Mouse (Mus musculus) kidney, adult 18-20 months (tissue): Measurements from ENCODE around the gene Fezf1.

Source experiments
- DNase-seq: peaks from one replicate; pipeline ENCODE4 v3.0.0; 2021

Gene Fezf1

GRCm38 (mm10) chr6:23246790-23247511 lies 1.2 kb downstream of the Fezf1 start:
- DNase-seq: no peak

DNA sequence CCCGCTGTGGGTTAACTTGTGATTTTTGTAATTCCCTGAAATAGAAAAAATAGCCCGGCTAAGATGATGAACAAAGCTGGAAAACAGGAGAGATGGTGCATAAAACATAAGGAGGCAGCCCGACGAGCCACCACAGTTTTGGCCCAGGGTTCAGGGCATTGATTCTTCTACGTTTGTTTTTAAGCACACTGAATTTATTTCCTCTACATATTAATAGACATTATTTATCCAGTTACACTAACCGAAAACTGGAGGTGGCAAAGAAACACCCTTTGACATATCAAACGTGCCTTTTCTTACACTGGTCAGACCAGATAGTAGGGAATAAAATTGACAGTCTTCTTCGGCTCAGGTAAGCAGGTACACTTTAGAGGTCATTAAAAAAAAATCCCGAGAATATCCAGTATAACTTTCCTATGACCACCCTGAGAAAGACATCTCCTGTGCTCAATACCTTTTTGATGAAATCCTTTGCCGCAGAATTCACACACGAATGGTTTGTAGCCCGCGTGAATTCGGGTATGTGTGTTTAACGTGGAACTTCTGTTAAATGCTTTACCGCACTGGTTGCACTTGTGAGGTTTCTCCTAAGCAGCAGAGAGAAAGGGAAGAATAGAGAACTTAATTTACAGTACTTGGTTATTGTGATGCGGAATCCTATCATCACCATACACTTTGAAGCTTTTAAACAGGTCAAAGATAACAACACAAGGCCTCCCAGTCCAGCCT lies 1.9 kb downstream of the Fezf1 start:
- DNase-seq: no peak

GRCm38 (mm10) chr6:23245545-23246011 lies 2.6 kb downstream of the Fezf1 start:
- DNase-seq: no peak

DNA sequence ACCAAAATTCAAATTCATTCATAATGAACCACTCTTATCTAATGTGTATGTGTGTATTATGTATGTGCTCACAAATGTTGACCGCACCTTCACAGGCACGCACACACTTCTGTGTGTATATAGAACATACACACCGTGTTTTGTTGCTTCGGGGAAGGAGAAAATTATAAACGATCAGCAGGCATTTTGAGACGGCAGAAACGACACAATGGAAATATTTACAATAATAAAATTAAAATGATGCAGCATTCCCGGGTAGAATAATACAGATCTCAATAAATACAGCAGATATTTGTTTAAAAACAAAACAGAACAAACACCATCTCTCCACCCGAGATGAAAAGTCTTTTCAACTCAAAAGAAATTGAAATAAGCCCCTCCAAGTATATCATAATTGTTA lies 3.0 kb downstream of the Fezf1 start:
- no peak for DNase-seq

- DNase-seq: no peak
Measured at GRCm38 (mm10) chr6:23243821-23244760, 4.1 kb downstream of the Fezf1 start.

DNA sequence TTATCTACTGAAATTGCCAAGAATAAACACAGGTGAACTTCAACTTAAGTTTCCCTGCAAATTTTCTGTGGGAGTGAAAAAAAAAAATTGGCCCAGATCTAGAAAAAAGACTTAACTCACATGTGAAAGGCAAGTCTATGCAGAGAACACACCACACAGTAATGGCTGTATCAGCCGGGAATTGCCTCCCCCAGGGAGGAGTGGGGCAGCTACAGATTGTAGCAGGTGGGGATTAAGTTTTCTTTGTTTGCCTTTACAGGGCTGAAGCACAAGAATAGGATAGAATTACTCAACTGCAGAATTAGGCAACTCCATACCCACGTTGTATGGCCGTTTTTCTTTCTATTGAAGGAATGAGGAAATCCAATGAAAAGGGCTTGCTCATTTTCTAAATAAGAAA lies 36.7 kb downstream of the Fezf1 start:
- DNase-seq: no peak

DNA sequence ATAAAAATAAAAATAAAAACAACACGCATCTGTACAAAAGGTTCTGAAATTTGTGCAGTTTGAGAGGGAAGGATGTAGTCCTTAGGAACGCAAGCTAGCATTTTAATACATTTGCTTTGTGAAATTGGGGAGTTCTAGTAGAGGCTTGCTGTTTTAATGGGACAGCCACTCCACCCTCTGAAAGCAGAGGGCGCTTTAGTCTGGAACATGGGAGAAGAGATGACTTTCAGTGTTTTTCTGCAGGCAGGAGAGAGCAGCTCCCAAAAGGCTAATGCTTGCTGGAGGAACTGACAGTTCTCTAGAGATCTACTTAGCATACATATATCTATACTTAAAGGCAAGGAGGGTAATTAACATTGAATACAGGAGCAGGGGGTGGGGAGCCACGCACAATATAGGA lies 40.4 kb downstream of the Fezf1 start:
- no peak for DNase-seq

DNA sequence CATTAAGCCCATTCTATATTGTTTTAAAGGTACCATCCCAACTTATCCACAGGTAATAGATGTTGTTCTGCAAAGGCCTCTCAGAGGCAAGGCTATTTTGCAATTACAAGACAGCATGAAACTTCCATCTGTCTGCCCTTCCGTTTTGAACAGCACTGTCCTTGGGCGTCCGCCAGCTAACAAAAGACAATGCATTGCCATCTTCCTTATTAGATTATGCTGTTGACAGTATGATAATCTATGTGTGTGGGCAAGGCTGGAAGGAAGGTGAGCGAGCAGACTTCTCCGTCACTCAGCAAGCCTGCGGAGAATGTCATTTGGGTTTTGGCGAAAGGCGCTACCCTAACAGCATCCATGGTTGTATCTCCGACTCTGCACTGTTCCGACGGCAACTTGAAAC lies 45.5 kb downstream of the Fezf1 start:
- no peak for DNase-seq
